Mouse (Mus musculus): ENCODE measurements around the gene Pnmal2.

The Pnmal2 gene

DNA sequence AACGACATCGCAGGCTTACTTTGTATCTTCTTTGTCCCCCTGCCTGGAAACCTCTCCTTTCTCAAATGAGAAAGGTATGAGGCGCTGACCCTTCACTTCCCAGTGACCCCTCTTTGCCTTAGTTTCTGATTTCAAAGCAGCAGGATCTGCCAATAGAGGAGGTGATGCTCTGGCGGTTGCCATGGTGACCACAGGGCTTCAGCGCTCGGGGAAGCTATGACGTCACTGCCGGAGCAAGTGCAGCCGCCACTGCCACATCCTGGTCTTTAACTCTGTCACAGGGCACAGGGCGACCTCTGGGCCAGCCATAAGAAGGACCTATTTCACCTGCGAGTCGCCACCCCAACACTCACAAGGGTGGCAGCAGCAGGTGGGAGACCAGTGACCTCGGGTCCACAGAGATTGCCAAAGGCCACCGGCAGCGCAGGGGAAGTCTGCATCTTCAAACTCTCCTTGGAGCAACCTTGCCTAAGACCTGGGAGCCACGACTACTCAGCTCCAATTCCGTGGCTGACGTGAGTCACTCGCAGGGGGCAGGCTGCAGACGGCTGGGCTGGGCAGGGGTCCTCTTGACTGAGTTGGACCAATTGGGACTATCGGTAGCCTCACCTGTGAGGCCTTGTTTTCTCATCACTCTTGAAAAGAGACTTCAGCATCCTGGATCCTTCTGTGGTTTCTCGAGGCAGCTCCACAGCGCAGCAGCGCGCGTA is 38.5 kb downstream of the Pnmal2 start, which contains the start of gene Gm42372:
TSS of gene Gm42372 (plus strand) at position 228 of the 710 bp plus-strand sequence.
- no peak for DNase-seq (ENCODE audit: low spot score)

DNA sequence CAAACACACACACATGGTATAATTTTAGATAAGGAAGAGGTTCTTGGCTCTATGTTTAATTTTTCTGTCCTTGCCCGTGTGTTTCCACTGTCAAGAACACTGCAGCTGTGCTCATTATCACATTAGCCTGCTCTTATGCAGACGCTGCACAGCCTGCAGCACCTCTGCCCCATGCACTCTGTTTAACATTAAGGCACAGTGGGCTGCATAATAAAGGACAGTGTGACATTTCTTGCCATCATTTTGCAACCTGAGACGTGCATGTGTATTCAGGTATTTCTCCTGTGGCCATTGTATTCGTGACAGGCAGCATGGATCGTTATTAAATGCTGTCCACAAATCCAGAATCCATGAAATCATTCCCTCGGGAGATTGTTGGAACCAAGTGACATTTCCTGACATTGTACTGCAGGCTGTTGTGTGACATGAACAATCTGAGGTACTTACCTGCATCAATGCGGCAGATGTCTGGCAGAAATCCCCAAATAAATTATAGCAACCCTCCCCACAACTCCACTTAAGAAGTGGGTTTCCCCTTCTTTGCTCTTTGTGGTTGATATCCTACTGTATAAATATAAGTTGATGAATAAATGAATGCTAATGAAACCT is 43.2 kb downstream of the Pnmal2 start:
- no peak for DNase-seq (ENCODE audit: low spot score)

DNA sequence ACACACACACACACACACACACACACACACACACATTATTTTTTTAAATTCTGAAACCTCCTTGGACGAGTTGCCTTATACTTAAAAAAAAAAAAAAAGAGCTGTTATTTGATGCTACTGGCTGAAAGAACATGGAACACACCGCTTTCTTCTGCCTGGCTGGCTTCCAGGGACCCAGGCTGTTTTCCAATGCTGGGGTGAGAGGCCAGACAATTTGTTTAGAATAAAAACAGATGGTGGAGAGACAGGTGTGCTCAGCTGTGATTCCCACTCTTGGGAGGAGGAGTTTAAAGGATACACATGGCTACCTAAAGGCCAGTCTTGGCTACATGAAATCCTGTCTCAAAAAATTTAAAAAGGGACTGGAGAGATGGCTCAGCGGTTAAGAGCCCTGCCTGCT is 43.9 kb downstream of the Pnmal2 start:
- peak; percentile 67 for DNase-seq (ENCODE audit: low spot score)

DNA sequence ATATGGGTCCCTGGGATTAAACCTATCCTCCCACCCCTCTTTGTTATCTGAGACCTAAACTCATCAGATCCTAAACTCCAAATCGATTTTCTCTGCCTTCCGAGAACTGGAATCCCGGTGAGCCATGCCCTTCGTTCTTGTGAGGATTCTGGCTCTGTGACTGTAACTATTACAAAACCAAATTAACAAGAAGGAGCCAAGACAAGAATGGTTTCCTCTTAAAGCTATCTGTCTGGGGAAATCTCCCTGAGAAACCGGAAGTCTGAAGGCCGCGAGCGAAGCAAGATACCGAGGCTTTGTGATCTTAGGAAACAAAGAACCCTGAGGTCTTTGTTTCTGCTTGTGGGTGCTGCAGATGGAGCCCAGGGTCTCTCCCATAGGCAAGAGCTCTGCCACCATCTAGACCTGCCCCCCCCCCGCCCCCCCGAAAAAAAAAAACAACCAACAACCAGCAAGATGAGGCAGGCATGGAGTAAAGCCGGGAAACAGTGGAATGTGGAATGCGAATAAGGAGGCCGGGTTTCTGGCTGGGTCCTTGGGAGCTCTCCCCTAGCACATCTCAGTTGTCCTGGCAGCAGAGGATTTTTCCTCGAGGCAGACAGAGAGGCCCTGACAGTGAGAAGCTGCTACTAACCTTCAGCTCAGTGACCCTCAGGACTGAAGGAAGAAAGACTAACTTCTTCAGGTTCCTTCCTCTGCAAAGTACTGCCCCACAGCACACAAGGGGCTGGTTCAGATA is 45.7 kb downstream of the Pnmal2 start:
- peak; percentile 20 for DNase-seq (ENCODE audit: low spot score)

DNA sequence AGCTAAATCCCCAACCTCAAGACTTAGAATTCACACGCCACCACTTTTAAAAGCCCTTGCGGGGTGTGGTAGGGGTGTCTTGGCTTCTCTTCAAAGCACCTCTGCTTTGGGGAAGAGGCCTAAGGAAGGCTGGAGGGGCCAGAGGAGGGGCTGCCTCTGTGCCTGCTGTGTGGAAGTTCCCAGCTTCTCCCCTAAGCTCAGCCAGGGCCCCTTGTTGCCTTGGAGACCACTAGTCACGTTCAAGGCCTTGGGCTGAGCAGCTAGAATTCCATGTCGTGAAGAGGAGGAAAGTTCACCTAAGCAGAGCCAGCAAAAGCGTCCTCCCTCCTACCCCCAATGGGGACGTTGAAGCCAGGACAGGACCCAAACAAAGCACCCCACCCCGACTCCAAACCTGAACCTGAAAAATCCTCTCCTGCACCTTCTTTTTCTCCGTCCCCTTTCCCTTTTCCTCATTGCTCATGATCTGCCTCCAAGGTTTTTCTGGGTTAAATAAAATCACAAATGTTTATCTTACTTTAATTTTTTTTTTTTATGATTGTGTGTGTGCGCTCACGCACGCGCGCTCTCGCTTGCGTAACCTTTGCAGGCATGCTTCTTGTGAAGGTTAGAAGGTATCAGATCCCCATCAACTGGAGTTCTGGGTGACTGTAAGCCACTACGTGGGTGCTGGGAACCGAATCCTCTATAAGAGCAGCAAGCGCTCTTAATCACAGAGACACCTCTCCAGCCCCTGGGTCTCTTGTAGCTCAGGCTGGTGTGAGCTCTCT is 47.4 kb downstream of the Pnmal2 start:
- peak; percentile 68 for DNase-seq (ENCODE audit: low spot score)

DNA sequence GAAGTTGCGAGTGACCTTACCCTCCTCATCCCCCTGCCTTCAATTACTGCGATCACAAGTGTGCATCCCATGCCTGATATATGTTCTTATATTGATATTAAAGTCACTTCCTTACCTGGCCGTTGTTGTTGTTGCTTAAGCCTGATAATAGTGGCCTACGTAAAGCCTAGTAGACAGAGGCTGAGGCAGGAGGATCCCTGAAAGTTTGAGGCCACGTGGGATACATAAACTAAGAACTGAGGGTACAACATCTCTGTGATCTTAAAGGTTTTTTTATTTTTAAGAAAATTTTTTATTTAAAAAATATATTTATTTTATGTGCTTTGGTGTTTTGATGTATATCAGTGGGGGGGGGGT is 47.9 kb downstream of the Pnmal2 start, which contains the start of gene Ccdc8:
TSS of gene Ccdc8 (plus strand) at position 258 of the 357 bp plus-strand sequence.
- DNase-seq (ENCODE audit: low spot score), result no peak

DNA sequence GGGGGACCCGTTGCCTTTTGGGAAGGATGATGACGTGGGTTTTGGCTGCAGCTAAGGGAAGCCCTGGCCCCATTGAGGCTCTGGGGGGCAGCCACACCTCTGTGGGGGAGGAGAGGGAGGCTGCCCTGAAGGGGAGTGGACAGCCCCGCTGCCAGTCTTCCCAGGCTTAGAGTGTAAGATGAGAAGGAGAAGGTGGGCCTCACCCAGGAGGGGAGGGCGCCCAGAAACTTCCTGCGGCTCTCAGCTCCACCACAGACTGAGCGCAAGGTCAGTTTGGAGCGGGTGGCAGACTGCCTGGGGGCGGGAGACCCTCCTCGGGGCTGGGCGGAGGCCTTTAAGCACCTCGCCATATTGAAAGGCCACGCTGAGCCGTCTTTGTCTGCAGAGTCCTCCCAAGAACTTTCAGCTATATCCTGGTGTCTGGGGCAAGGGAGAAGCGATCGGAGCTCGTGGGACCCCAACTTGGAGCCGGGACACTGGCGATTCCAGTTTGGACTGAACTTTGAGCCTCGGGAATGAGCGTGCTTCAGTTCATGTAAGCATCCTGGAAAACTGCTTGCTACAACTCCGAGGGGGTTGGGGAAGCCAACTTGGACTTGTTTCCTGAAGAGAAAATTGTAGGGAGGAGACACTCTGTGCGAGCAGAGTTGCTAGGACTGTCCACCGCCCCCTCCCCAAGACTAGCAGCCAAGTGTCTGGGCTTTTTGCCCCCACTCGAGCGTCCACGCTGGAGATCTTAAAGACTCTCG is 49.3 kb downstream of the Pnmal2 start:
- peak; percentile 91 for DNase-seq (ENCODE audit: low spot score)

DNA sequence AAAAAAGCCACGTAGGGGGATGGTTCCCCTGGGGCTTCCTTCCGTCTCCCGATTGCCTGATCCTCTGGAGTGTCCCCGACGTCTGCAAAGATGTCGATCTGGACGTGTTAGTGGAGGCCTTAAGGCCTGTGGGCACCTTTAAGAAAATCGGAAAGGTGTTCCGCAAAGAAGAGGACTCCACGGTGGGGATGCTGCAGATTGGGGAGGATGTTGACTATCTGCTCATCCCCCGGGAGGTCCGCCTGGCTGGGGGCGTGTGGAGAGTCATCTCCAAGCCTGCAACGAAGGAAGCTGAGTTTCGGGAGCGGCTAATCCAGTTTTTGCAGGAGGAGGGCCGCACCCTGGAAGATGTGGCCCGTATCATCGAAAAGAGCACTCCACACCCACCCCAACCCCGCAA is 49.9 kb downstream of the Pnmal2 start:
- no peak for DNase-seq (ENCODE audit: low spot score)

DNA sequence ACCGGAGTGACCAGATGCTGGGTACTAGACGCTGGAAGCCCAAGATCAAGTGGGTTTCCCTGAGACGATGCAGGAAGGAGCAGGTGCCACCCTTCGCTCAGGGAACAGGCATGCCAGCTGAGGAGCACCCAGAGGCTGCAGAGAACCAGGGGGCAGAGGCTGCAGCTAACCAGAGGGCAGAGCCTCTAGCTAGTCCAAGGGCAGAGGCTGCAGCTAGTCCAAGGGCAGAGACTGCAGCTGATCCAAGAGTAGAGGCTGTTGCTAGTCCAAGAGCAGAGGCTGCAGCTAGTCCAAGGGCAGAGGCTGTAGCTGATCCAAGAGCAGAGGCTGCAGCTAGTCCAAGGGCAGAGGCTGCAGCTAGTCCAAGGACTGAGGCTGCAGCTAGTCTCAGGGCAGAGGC is 50.9 kb downstream of the Pnmal2 start:
- DNase-seq (ENCODE audit: low spot score), result no peak

All from ovary, postnatal 36 days (tissue).